Mouse (Mus musculus): ENCODE data around the gene Lce3c. TPM values are rescaled to one million over a fixed set of nuclear protein-coding genes. Genes with fewer than 3 reads are reported as not detected.

The Lce3c gene
- polyA plus RNA-seq, 1 experiment from 2014 or later, result not detected

GRCm38 (mm10) chr3:92926130-92926529, 18.2 kb upstream of the Lce3c start, which contains the start of gene Lce3a:
Gene Lce3a, minus strand, starts transcription at chr3:92926230.
- DNase-seq (ENCODE audit: low spot score) (no peak), ATAC-seq (replicated peaks; ENCODE audit: low FRiP score, low read depth) (no peak)
- 67% methylated on average over 2 of the region's 2 CpGs for WGBS
- H3K36me3 ChIP-seq (ENCODE audit: insufficient read depth, low read length), result no peaks in the 10 kb centered on the region
- H3K4me3 ChIP-seq (replicated peaks; ENCODE audit: low read depth, low read length), result no peak within 1 kb of the TSS
- no peak within 1 kb of the TSS for H3K4me2 ChIP-seq (ENCODE audit: low read length)
- no peaks in the 10 kb centered on the region for H3K4me1 ChIP-seq (replicated peaks; ENCODE audit: insufficient read depth, low read length)
- no peak within 1 kb of the TSS for H3K9ac ChIP-seq (ENCODE audit: low read depth, low read length)
- TF ChIP-seq CTCF (IDR thresholded peaks at IDR 0.05; ENCODE audit: low read depth), result no peak
- H3K9me3 ChIP-seq (replicated peaks; ENCODE audit: low read length), result no peaks in the 10 kb centered on the region
- H3K27me3 ChIP-seq (ENCODE audit: insufficient read depth, low read length), result no peaks in the 10 kb centered on the region
- no peak within 1 kb of the TSS for H3K27ac ChIP-seq

GRCm38 (mm10) chr3:92932679-92933078, 11.6 kb upstream of the Lce3c start, which contains the start of gene Lce3b:
Gene Lce3b, plus strand, starts transcription at chr3:92932979.
- no peaks in the 10 kb centered on the region for H3K27me3 ChIP-seq (ENCODE audit: insufficient read depth, low read length)
- ATAC-seq (replicated peaks; ENCODE audit: low FRiP score, low read depth), result no peak
- TF ChIP-seq CTCF (IDR thresholded peaks at IDR 0.05; ENCODE audit: low read depth), result no peak
- H3K36me3 ChIP-seq (ENCODE audit: insufficient read depth, low read length), result no peaks in the 10 kb centered on the region
- 64% methylated on average over 2 of the region's 2 CpGs for WGBS
- no peaks in the 10 kb centered on the region for H3K4me1 ChIP-seq (replicated peaks; ENCODE audit: insufficient read depth, low read length)
- no peak within 1 kb of the TSS for H3K27ac ChIP-seq
- no peaks in the 10 kb centered on the region for H3K9me3 ChIP-seq (replicated peaks; ENCODE audit: low read length)
- no peak within 1 kb of the TSS for H3K4me2 ChIP-seq (ENCODE audit: low read length)
- DNase-seq (ENCODE audit: low spot score), result no peak
- no peak within 1 kb of the TSS for H3K9ac ChIP-seq (ENCODE audit: low read depth, low read length)
- no peak within 1 kb of the TSS for H3K4me3 ChIP-seq (replicated peaks; ENCODE audit: low read depth, low read length)

DNA sequence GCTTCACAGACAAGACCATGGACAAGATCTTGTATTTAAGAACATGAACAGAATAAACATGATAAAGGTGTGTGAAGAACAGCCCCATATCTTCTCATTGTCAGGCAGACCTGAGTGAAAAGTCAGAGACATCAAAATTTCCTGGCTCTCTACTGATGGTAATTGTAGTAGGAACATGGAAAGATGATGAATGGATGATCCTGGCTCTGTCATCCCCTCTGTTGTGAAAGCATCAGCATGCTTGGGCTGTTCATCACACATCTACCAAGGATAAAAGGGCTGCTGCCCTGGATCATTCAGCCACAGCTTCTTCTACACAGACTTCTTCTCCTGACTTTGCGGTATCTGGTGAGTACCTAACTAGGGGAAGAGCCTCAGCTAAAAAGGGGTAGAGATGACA, 12.8 kb downstream of the Lce3c start, which contains the start of gene Lce3d:
TSS of gene Lce3d (plus strand) at position 301 of the 400 bp plus-strand sequence.
- WGBS, result 100% methylated on average over 1 of the region's 1 CpGs
- DNase-seq (ENCODE audit: low spot score), result no peak
- Histone ChIP-seq H3K9me3 (replicated peaks; ENCODE audit: low read length) (no peaks in the 10 kb centered on the region), H3K27ac (no peak within 1 kb of the TSS), H3K36me3 (ENCODE audit: insufficient read depth, low read length) (no peaks in the 10 kb centered on the region), H3K4me1 (replicated peaks; ENCODE audit: insufficient read depth, low read length) (no peaks in the 10 kb centered on the region), H3K27me3 (ENCODE audit: insufficient read depth, low read length) (no peaks in the 10 kb centered on the region), H3K4me3 (replicated peaks; ENCODE audit: low read depth, low read length) (no peak within 1 kb of the TSS), H3K9ac (ENCODE audit: low read depth, low read length) (no peak within 1 kb of the TSS), H3K4me2 (ENCODE audit: low read length) (no peak within 1 kb of the TSS)
- no peak for ATAC-seq (replicated peaks; ENCODE audit: low FRiP score, low read depth)
- no peak for TF ChIP-seq CTCF (IDR thresholded peaks at IDR 0.05; ENCODE audit: low read depth)

- Histone ChIP-seq H3K9ac (ENCODE audit: low read depth, low read length) (no peak within 1 kb of the TSS), H3K9me3 (replicated peaks; ENCODE audit: low read length) (no peaks in the 10 kb centered on the region), H3K4me2 (ENCODE audit: low read length) (no peak within 1 kb of the TSS), H3K27ac (no peak within 1 kb of the TSS), H3K36me3 (ENCODE audit: insufficient read depth, low read length) (no peaks in the 10 kb centered on the region), H3K4me1 (replicated peaks; ENCODE audit: insufficient read depth, low read length) (no peaks in the 10 kb centered on the region), H3K27me3 (ENCODE audit: insufficient read depth, low read length) (no peaks in the 10 kb centered on the region), H3K4me3 (replicated peaks; ENCODE audit: low read depth, low read length) (no peak within 1 kb of the TSS)
- DNase-seq (ENCODE audit: low spot score) (no peak), ATAC-seq (replicated peaks; ENCODE audit: low FRiP score, low read depth) (no peak)
- WGBS, result 93% methylated on average over 2 of the region's 2 CpGs
- TF ChIP-seq CTCF (IDR thresholded peaks at IDR 0.05; ENCODE audit: low read depth), result no peak
Observed at GRCm38 (mm10) chr3:92966761-92967160, 22.5 kb downstream of the Lce3c start, which contains the start of gene Lce3e. Gene Lce3e, plus strand, starts transcription at chr3:92967061.

- H3K36me3 ChIP-seq (ENCODE audit: insufficient read depth, low read length), result no peaks in the 10 kb centered on the region
- no peak overlapping the region for H3K27ac ChIP-seq
- DNase-seq (ENCODE audit: low spot score), result no peak
- TF ChIP-seq CTCF (IDR thresholded peaks at IDR 0.05; ENCODE audit: low read depth), result no peak
- no peaks in the 10 kb centered on the region for H3K4me1 ChIP-seq (replicated peaks; ENCODE audit: insufficient read depth, low read length)
- H3K4me2 ChIP-seq (ENCODE audit: low read length), result no peak overlapping the region
- H3K9me3 ChIP-seq (replicated peaks; ENCODE audit: low read length), result no peaks in the 10 kb centered on the region
- H3K27me3 ChIP-seq (ENCODE audit: insufficient read depth, low read length), result no peaks in the 10 kb centered on the region
- no peak for ATAC-seq (replicated peaks; ENCODE audit: low FRiP score, low read depth)
- H3K9ac ChIP-seq (ENCODE audit: low read depth, low read length), result no peak overlapping the region
- WGBS, result 81% methylated on average over 2 of the region's 2 CpGs
- no peak overlapping the region for H3K4me3 ChIP-seq (replicated peaks; ENCODE audit: low read depth, low read length)
Observed at GRCm38 (mm10) chr3:92978484-92978883, 34.2 kb downstream of the Lce3c start.

DNA sequence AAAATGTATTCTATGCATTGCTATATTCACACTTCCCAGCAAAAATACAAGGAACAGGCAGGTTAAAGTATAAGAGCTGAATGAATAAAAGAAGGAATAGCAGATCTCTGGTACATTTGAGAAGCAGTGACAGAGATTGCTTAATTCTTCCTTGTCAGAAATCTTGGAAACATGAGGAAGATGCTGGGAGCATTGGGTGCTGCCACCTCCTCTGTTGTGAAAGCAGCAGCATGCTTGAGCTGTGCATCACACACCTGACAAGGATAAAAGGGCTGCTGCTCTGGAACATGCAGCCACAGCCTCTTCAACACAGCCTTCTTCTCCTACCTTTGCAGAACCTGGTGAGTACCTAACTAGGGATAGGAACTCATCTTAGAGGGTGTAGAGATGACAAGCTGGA, 47.6 kb downstream of the Lce3c start, which contains the start of gene Lce3f:
TSS of gene Lce3f (plus strand) at position 301 of the 400 bp plus-strand sequence.
- no peak for DNase-seq (ENCODE audit: low spot score)

More for the DNA sequence above, 47.6 kb downstream of the Lce3c start, which contains the start of gene Lce3f:
- no peak for ATAC-seq (replicated peaks; ENCODE audit: low FRiP score, low read depth)
- Histone ChIP-seq H3K4me1 (replicated peaks; ENCODE audit: insufficient read depth, low read length) (no peaks in the 10 kb centered on the region), H3K4me3 (replicated peaks; ENCODE audit: low read depth, low read length) (no peak within 1 kb of the TSS), H3K27me3 (ENCODE audit: insufficient read depth, low read length) (no peaks in the 10 kb centered on the region), H3K36me3 (ENCODE audit: insufficient read depth, low read length) (no peaks in the 10 kb centered on the region), H3K4me2 (ENCODE audit: low read length) (no peak within 1 kb of the TSS), H3K9me3 (replicated peaks; ENCODE audit: low read length) (no peaks in the 10 kb centered on the region), H3K9ac (ENCODE audit: low read depth, low read length) (no peak within 1 kb of the TSS), H3K27ac (no peak within 1 kb of the TSS)
- TF ChIP-seq CTCF (IDR thresholded peaks at IDR 0.05; ENCODE audit: low read depth), result no peak

Other genes starting within 250 kb of the Lce3c start
- gene Lce1e, start 235.4 kb upstream of the Lce3c start, polyA plus RNA-seq (2015; fragmentation: Nextera tagmentation; extraction: Ambion mirVana), result not detected in 2 replicates
- gene Lce1f, start 224.1 kb upstream of the Lce3c start, polyA plus RNA-seq (2015; fragmentation: Nextera tagmentation; extraction: Ambion mirVana), result not detected in 2 replicates
- gene Gm38119, start 205.4 kb upstream of the Lce3c start, polyA plus RNA-seq (2015; fragmentation: Nextera tagmentation; extraction: Ambion mirVana), result not detected in 2 replicates
- not detected in 2 replicates for gene Lce1g, start 192.1 kb upstream of the Lce3c start, polyA plus RNA-seq (2015; fragmentation: Nextera tagmentation; extraction: Ambion mirVana)
- gene Lce1h, start 179.4 kb upstream of the Lce3c start, polyA plus RNA-seq (2015; fragmentation: Nextera tagmentation; extraction: Ambion mirVana), result not detected in 2 replicates
- not detected in 2 replicates for gene Lce1i, start 165.6 kb upstream of the Lce3c start, polyA plus RNA-seq (2015; fragmentation: Nextera tagmentation; extraction: Ambion mirVana)
- gene Lce1j, start 154.0 kb upstream of the Lce3c start, polyA plus RNA-seq (2015; fragmentation: Nextera tagmentation; extraction: Ambion mirVana), result not detected in 2 replicates
- gene Lce1k, start 136.6 kb upstream of the Lce3c start, polyA plus RNA-seq (2015; fragmentation: Nextera tagmentation; extraction: Ambion mirVana), result not detected in 2 replicates
- gene Kprp, start 117.2 kb upstream of the Lce3c start, polyA plus RNA-seq (2015; fragmentation: Nextera tagmentation; extraction: Ambion mirVana), result not detected in 2 replicates
- gene Lce1l, start 93.2 kb upstream of the Lce3c start, polyA plus RNA-seq (2015; fragmentation: Nextera tagmentation; extraction: Ambion mirVana), result not detected in 2 replicates
- not detected in 2 replicates for gene 2310050C09Rik, start 74.3 kb upstream of the Lce3c start, polyA plus RNA-seq (2015; fragmentation: Nextera tagmentation; extraction: Ambion mirVana)
- not detected in 2 replicates for gene Lce3a, start 18.3 kb upstream of the Lce3c start, polyA plus RNA-seq (2015; fragmentation: Nextera tagmentation; extraction: Ambion mirVana)
- gene Lce3b, start 11.5 kb upstream of the Lce3c start, polyA plus RNA-seq (2015; fragmentation: Nextera tagmentation; extraction: Ambion mirVana), result not detected in 2 replicates
- gene Lce3d, start 12.9 kb downstream of the Lce3c start, polyA plus RNA-seq (2015; fragmentation: Nextera tagmentation; extraction: Ambion mirVana), result not detected in 2 replicates
- not detected in 2 replicates for gene Lce3e, start 22.6 kb downstream of the Lce3c start, polyA plus RNA-seq (2015; fragmentation: Nextera tagmentation; extraction: Ambion mirVana)
- gene Lce3f, start 47.7 kb downstream of the Lce3c start, polyA plus RNA-seq (2015; fragmentation: Nextera tagmentation; extraction: Ambion mirVana), result not detected in 2 replicates
- gene Crct1, start 71.2 kb downstream of the Lce3c start, polyA plus RNA-seq (2015; fragmentation: Nextera tagmentation; extraction: Ambion mirVana), result 0.45 and 0.52 TPM in 2 replicates
- 0.13 TPM in 1 of 2 replicates, not detected in the other for gene Lce1m, start 74.6 kb downstream of the Lce3c start, polyA plus RNA-seq (2015; fragmentation: Nextera tagmentation; extraction: Ambion mirVana)
- not detected in 2 replicates for gene Gm4858, start 124.3 kb downstream of the Lce3c start, polyA plus RNA-seq (2015; fragmentation: Nextera tagmentation; extraction: Ambion mirVana)
- gene Crnn, start 200.3 kb downstream of the Lce3c start, polyA plus RNA-seq (2015; fragmentation: Nextera tagmentation; extraction: Ambion mirVana), result not detected in 2 replicates